Mouse (Mus musculus) right cerebral cortex, postnatal 10 days (tissue): ENCODE measurements around the gene Tmem156.
A peak's percentile ranks its signal among the peaks of the same experiment; 100 is the strongest.
"Not testable (repeated sequence)": the region's sequence is repeated elsewhere in the genome, so short reads cannot be mapped to it uniquely, and the experiment has no call there.

ENCODE experiments used
- DNase-seq, 2 experiments: peaks; one replicate each; pipeline ENCODE4 v3.0.0; 2021; ENCODE audit warnings: low spot score in 2 of 2

Gene Tmem156

GRCm38 (mm10) chr5:65091921-65092320, at the start of gene Tmem156:
Tmem156 (minus strand) TSS chr5:65092132.
- no peak for DNase-seq

- no peak for DNase-seq
Observed at GRCm38 (mm10) chr5:65141242-65141641, 49.3 kb upstream of the Tmem156 start.

- no peak for DNase-seq
Observed at GRCm38 (mm10) chr5:65137073-65137472, 45.1 kb upstream of the Tmem156 start.

- DNase-seq: no peak
Observed at GRCm38 (mm10) chr5:65136159-65136558, 44.2 kb upstream of the Tmem156 start.

GRCm38 (mm10) chr5:65131211-65131879, 39.4 kb upstream of the Tmem156 start:
- DNase-seq: peak; percentile 45 to 55

GRCm38 (mm10) chr5:65130528-65131210, 38.7 kb upstream of the Tmem156 start:
- peak; percentile 65 to 78 for DNase-seq

- DNase-seq: no peak
Observed at GRCm38 (mm10) chr5:65128481-65128880, 36.5 kb upstream of the Tmem156 start.

- DNase-seq: no peak
Observed at GRCm38 (mm10) chr5:65126137-65126536, 34.2 kb upstream of the Tmem156 start.

- DNase-seq: no peak
Observed at GRCm38 (mm10) chr5:65122616-65123015, 30.7 kb upstream of the Tmem156 start.

- DNase-seq: no peak
Observed at GRCm38 (mm10) chr5:65119918-65120317, 28.0 kb upstream of the Tmem156 start.

- DNase-seq: no peak
Observed at GRCm38 (mm10) chr5:65119495-65119894, 27.6 kb upstream of the Tmem156 start.

- DNase-seq: no peak
Observed at GRCm38 (mm10) chr5:65116789-65117188, 24.9 kb upstream of the Tmem156 start.

GRCm38 (mm10) chr5:65113323-65113722, 21.4 kb upstream of the Tmem156 start:
- DNase-seq: no peak

- not testable (repeated sequence) for DNase-seq
Observed at GRCm38 (mm10) chr5:65112225-65112624, 20.3 kb upstream of the Tmem156 start.

- DNase-seq: peak in 1 of 2 experiments; percentile 27
Observed at GRCm38 (mm10) chr5:65107773-65108432, 16.0 kb upstream of the Tmem156 start.

- DNase-seq: peak; percentile 89 to 90
Observed at GRCm38 (mm10) chr5:65106876-65107772, 15.2 kb upstream of the Tmem156 start, which contains the start of gene Klhl5. Klhl5 (plus strand) TSS chr5:65107539.

GRCm38 (mm10) chr5:65102641-65103042, 10.7 kb upstream of the Tmem156 start:
- DNase-seq: no peak

- no peak for DNase-seq
Observed at GRCm38 (mm10) chr5:65102026-65102640, 10.2 kb upstream of the Tmem156 start.

- DNase-seq: no peak
Observed at GRCm38 (mm10) chr5:65101621-65102020, 9.7 kb upstream of the Tmem156 start.

- DNase-seq: no peak
Observed at GRCm38 (mm10) chr5:65101209-65101608, 9.3 kb upstream of the Tmem156 start.

- no peak for DNase-seq
Observed at GRCm38 (mm10) chr5:65100002-65100401, 8.1 kb upstream of the Tmem156 start.
